Mouse (Mus musculus): ENCODE measurements around the gene Mob1b.

Mob1b gene

GRCm38 (mm10) chr5:88690681-88691505, 29.8 kb upstream of the Mob1b start:
- no peak for TF ChIP-seq GATA4 (IDR thresholded peaks at IDR 0.05; ENCODE audit: insufficient replicate concordance, low read length)

- TF ChIP-seq GATA4 (IDR thresholded peaks at IDR 0.05; ENCODE audit: insufficient replicate concordance, low read length): no peak
Measured at GRCm38 (mm10) chr5:88691506-88692095, 29.1 kb upstream of the Mob1b start.

GRCm38 (mm10) chr5:88692586-88692985, 28.1 kb upstream of the Mob1b start:
- TF ChIP-seq GATA4 (IDR thresholded peaks at IDR 0.05; ENCODE audit: insufficient replicate concordance, low read length): no peak

- no peak for TF ChIP-seq GATA4 (IDR thresholded peaks at IDR 0.05; ENCODE audit: insufficient replicate concordance, low read length)
Measured at GRCm38 (mm10) chr5:88693057-88693456, 27.6 kb upstream of the Mob1b start.

- no peak for TF ChIP-seq GATA4 (IDR thresholded peaks at IDR 0.05; ENCODE audit: insufficient replicate concordance, low read length)
Measured at GRCm38 (mm10) chr5:88697291-88697690, 23.4 kb upstream of the Mob1b start.

- TF ChIP-seq GATA4 (IDR thresholded peaks at IDR 0.05; ENCODE audit: insufficient replicate concordance, low read length): no peak
Measured at GRCm38 (mm10) chr5:88699251-88699913, 21.3 kb upstream of the Mob1b start.

GRCm38 (mm10) chr5:88702041-88702440, 18.6 kb upstream of the Mob1b start:
- no peak for TF ChIP-seq GATA4 (IDR thresholded peaks at IDR 0.05; ENCODE audit: insufficient replicate concordance, low read length)

GRCm38 (mm10) chr5:88703551-88703950, 17.1 kb upstream of the Mob1b start:
- TF ChIP-seq GATA4 (IDR thresholded peaks at IDR 0.05; ENCODE audit: insufficient replicate concordance, low read length): no peak

GRCm38 (mm10) chr5:88711128-88711527, 9.5 kb upstream of the Mob1b start:
- no peak for TF ChIP-seq GATA4 (IDR thresholded peaks at IDR 0.05; ENCODE audit: insufficient replicate concordance, low read length)

GRCm38 (mm10) chr5:88711618-88712224, 8.9 kb upstream of the Mob1b start:
- no peak for TF ChIP-seq GATA4 (IDR thresholded peaks at IDR 0.05; ENCODE audit: insufficient replicate concordance, low read length)

- TF ChIP-seq GATA4 (IDR thresholded peaks at IDR 0.05; ENCODE audit: insufficient replicate concordance, low read length): no peak
Measured at GRCm38 (mm10) chr5:88712328-88712727, 8.3 kb upstream of the Mob1b start.

- TF ChIP-seq GATA4 (IDR thresholded peaks at IDR 0.05; ENCODE audit: insufficient replicate concordance, low read length): no peak
Measured at GRCm38 (mm10) chr5:88716983-88717382, 3.7 kb upstream of the Mob1b start.

GRCm38 (mm10) chr5:88721003-88721475, 384 bp downstream of the Mob1b start:
- no peak for TF ChIP-seq GATA4 (IDR thresholded peaks at IDR 0.05; ENCODE audit: insufficient replicate concordance, low read length)

GRCm38 (mm10) chr5:88721565-88722212, 1.0 kb downstream of the Mob1b start:
- TF ChIP-seq GATA4 (IDR thresholded peaks at IDR 0.05; ENCODE audit: insufficient replicate concordance, low read length): no peak

- TF ChIP-seq GATA4 (IDR thresholded peaks at IDR 0.05; ENCODE audit: insufficient replicate concordance, low read length): no peak
Measured at GRCm38 (mm10) chr5:88722213-88722600, 1.6 kb downstream of the Mob1b start.
